Mouse (Mus musculus) left cerebral cortex, adult 9 months (tissue): ENCODE data around the gene Pnkd.
"Not testable (repeated sequence)": the region's sequence is repeated elsewhere in the genome, so short reads cannot be mapped to it uniquely, and the experiment has no call there.

Source experiments
- DNase-seq, 2 experiments: peaks; one replicate each; pipeline ENCODE4 v3.0.0; 2022; ENCODE audit warnings: low spot score in 2 of 2

The Pnkd gene

GRCm38 (mm10) chr1:74388398-74388920 is 103.7 kb downstream of the Pnkd start:
- DNase-seq: no peak

GRCm38 (mm10) chr1:74389831-74390286 is 105.1 kb downstream of the Pnkd start:
- no peak for DNase-seq

- DNase-seq: no peak
Measured at GRCm38 (mm10) chr1:74390287-74390906, 105.7 kb downstream of the Pnkd start.

GRCm38 (mm10) chr1:74390924-74391748 is 106.4 kb downstream of the Pnkd start, which contains the start of gene Ctdsp1:
Gene Ctdsp1 (plus strand): TSS chr1:74391509.
- DNase-seq: peak; percentile 84 to 96

GRCm38 (mm10) chr1:74391844-74392441 is 107.2 kb downstream of the Pnkd start:
- DNase-seq: no peak

GRCm38 (mm10) chr1:74392446-74392994 is 107.8 kb downstream of the Pnkd start:
- DNase-seq: no peak

GRCm38 (mm10) chr1:74393010-74393409 is 108.3 kb downstream of the Pnkd start:
- no peak for DNase-seq

GRCm38 (mm10) chr1:74393697-74394096 is 109.0 kb downstream of the Pnkd start:
- DNase-seq: no peak

GRCm38 (mm10) chr1:74394311-74394710 is 109.6 kb downstream of the Pnkd start:
- no peak for DNase-seq

- DNase-seq: no peak
Measured at GRCm38 (mm10) chr1:74394858-74395257, 110.1 kb downstream of the Pnkd start.

GRCm38 (mm10) chr1:74395290-74395689 is 110.6 kb downstream of the Pnkd start:
- no peak for DNase-seq

- not testable (repeated sequence) for DNase-seq
Measured at GRCm38 (mm10) chr1:74396456-74397222, 111.9 kb downstream of the Pnkd start.

GRCm38 (mm10) chr1:74397268-74397918 is 112.7 kb downstream of the Pnkd start:
- peak; percentile 80 to 94 for DNase-seq

- DNase-seq: peak; percentile 55 to 70
Measured at GRCm38 (mm10) chr1:74397919-74398451, 113.3 kb downstream of the Pnkd start.

- no peak for DNase-seq
Measured at GRCm38 (mm10) chr1:74400531-74400930, 115.8 kb downstream of the Pnkd start.

- no peak for DNase-seq
Measured at GRCm38 (mm10) chr1:74401015-74401702, 116.4 kb downstream of the Pnkd start.
